Mouse (Mus musculus) adrenal gland, postnatal 14 days (tissue): ENCODE results near the gene Spaca4. TPM values are rescaled to one million over a fixed set of nuclear protein-coding genes. Genes with fewer than 3 reads are reported as not detected.

Experiments used
- DNase-seq: peaks from one replicate; pipeline ENCODE4 v3.0.0; 2021; ENCODE audit warnings: mixed read lengths
- total RNA-seq: library from RNA; stranded (reverse); gene quantifications from 2 replicates; pipeline ENCODE4 v1.2.3, GENCODE M21; 2021

Gene Spaca4
- total RNA-seq, 1 experiment from 2014 or later, result not detected

GRCm38 (mm10) chr7:45699523-45700141, 26.0 kb downstream of the Spaca4 start, which contains the start of gene Car11:
TSS of gene Car11 (plus strand) at chr7:45699843.
- DNase-seq, result no peak

DNA sequence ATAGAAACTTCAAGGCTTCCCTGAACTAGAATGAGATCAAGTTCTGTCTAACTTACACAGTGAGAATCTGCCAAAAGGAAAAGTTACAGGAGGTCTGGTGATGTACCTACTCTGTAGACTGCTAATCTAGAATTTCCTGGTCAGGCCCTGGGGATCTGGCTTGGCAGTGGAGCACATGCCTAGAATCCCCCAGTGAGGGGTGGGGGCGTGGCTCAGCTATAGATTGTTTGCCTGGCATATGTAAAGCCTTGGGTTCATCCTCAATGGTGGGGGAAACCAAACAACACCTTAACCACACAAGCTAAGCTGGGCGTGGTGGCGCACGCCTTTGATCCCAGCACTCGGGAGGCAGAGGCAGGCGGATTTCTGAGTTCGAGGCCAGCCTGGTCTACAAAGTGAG, 27.7 kb downstream of the Spaca4 start:
- no peak for DNase-seq

- no peak for DNase-seq
Measured at GRCm38 (mm10) chr7:45695098-45695497, 30.5 kb downstream of the Spaca4 start.

DNA sequence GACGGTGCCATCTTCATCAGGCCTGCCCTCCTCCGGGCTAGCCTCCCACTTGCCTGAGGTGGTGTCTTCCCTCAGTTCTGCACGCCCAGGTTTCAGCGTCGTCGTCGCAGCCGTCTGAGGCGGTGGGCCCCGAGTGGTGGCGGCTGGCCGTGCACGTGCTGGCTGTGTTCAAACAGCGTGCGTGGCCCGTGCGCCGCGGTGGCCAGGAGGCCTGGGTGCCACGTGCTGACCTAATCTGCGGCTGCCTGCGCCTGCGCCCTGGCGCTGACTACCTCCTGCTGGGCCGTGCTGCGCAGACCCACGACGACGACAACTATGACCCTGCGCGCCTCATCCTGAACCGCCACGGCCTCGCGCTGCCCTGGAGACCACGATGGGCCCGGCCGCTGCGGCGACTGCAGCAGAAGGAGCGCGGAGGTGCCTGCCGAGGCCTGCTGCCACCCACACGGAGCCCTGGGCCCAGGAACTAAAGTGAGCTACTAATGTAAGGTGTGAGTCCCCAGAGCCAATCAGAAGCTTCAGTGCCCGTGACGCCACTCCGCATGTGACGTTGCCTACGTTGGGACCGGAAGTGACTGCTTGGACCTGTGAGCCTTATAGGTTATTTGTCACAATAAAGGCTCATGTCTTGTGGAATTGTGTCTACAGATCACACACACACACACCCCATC, 31.6 kb downstream of the Spaca4 start, which contains the start of gene Sec1:
Gene Sec1 (minus strand): TSS at position 482 of the 671 bp plus-strand sequence.
- no peak for DNase-seq

- no peak for DNase-seq
Measured at GRCm38 (mm10) chr7:45692364-45692763, 33.2 kb downstream of the Spaca4 start.

- DNase-seq, result peak; percentile 43
Measured at GRCm38 (mm10) chr7:45689800-45690199, 35.8 kb downstream of the Spaca4 start.

DNA sequence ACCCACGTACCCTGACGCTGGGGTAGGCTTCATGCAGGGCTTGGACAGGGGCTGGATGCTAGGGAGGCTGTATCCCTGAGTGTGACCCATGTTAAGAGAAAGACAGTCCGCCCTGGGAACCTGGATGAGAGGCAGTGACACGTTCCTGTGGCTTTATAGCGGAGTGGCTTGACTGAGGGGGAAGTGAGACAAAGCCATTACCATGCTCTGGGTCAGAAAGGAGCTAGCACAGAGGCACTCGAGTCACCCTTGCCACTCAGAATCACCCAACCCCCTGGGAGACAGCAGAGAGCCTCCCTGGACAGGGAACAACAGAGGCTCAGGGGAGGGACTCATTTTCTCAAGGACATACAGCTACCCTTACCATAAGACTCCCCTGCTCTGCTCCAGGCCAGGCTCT, 36.5 kb downstream of the Spaca4 start:
- no peak for DNase-seq

GRCm38 (mm10) chr7:45686841-45687240, 38.8 kb downstream of the Spaca4 start:
- DNase-seq, result no peak

DNA sequence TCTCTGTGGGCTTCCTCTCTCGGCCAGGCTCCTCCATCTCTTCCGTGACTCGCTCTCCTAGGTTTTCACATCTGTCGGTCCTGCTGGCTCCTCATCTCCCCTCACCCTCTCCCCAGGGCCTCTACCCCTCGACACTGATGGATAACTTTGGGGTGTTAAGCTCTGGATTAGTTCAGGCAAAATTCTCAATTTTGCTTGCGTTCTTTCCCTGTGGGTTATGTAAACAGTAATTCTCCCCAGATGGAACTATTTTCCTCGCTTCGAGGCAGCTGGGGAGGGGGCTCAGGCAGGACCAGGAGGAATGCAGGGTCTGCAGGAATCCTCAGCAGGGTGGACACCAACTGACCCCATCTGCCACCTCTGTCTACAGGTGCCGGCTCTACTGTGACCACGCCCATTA, 39.8 kb downstream of the Spaca4 start:
- DNase-seq, result no peak

- no peak for DNase-seq
Measured at GRCm38 (mm10) chr7:45683396-45684050, 42.1 kb downstream of the Spaca4 start, which contains the start of gene Ntn5. TSS of gene Ntn5 (plus strand) at chr7:45684022.

DNA sequence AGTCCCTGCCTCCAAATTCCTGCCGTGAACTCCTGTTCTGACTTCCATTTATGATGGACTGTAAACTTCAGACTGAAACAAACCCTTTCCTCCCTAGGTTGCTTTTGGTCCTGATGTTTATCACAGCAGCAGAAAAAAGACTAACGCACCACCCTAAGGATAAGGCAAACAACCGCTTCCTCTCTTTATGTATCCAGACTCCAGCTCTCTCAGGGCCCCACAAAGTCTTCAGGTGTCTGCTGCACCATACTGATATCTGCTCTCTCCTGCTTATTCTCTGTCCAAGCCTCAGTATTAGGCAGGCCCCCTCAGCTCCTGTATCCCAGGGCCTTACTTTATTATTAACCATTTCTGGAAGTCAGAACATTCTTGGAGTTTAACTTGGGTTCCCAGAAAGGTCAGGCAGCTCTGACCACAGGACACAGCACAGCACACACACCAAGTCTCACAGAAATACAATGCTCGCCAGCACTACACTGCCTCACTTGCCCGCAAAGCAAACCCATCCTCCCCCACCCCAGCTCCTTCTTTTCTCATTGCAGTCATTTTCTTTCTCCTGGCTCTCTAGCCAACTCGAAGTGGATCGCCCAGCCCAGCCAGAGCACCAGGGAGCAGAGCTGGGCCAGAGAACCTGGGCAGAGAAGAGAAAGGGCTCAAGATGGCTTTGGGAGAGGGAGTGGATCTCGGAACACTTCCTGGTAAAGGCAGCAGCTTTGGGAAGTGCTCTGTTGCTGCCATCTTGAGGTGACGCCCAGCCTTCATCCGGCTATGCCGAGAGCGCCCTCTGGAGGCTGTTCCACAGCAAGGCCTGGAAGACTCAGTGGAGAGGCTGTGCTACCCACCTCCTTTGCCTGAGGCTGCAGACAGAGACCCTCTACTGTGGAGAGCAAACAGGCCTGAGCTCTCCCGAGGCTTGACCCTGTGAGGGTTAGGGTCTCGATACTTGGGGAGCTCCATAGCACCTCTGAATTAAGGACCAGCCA, 43.2 kb downstream of the Spaca4 start:
- DNase-seq, result peak; percentile 94

GRCm38 (mm10) chr7:45681046-45681736, 44.4 kb downstream of the Spaca4 start:
- DNase-seq, result no peak

- peak; percentile 80 for DNase-seq
Measured at GRCm38 (mm10) chr7:45679966-45680621, 45.5 kb downstream of the Spaca4 start.

GRCm38 (mm10) chr7:45678513-45678912, 47.1 kb downstream of the Spaca4 start:
- peak; percentile 72 for DNase-seq

DNA sequence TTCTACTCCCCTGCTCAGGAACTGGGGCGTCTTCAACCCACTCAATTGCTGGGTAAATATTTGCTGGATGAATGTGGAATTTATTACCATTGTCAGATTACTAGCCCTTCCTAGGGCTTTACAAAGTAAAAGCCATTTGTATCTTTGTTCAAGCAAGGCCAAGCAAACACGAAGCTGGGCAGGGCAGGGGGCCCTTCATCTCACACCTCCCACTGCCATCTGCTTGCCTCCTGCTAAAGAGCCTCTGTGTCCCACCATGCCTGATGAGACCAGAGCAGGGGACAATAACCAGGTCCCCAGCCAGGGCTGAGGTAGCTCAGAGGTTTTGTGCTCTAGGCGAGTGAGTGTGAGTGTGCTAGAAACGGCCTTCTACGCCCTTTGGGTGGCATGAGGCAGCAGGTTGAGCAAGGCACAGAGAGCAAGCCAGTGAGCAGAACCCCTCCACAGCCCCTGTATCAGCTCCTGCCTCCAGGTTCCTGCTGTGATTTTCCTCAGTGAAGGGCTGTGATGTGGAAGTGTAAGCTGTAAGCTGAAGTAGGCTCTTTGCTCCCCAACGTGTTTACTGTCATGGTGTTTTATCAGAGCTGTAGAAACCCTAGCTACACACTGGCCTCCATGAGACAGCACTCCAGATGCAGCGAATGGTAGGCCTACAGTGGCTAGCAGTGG, 47.9 kb downstream of the Spaca4 start:
- no peak for DNase-seq

Other genes starting within 250 kb of the Spaca4 start
- gene Tulp2, start 243.9 kb downstream of the Spaca4 start, total RNA-seq, result 0.49 and 1.1 TPM in 2 replicates
- gene Gm45808, start 239.0 kb downstream of the Spaca4 start, total RNA-seq, result 24.6 and 31.2 TPM in 2 replicates
- 46.8 and 54.1 TPM in 2 replicates for gene Dhdh, start 237.0 kb downstream of the Spaca4 start, total RNA-seq
- 199 and 204 TPM in 2 replicates for gene Nucb1, start 215.4 kb downstream of the Spaca4 start, total RNA-seq
- 37.3 and 55.7 TPM in 2 replicates for gene Ppp1r15a, start 199.5 kb downstream of the Spaca4 start, total RNA-seq
- gene Plekha4, start 199.5 kb downstream of the Spaca4 start, total RNA-seq, result 3.8 and 6.5 TPM in 2 replicates
- 0.67 and 1.2 TPM in 2 replicates for gene Hsd17b14, start 170.9 kb downstream of the Spaca4 start, total RNA-seq
- 149 and 151 TPM in 2 replicates for gene Bcat2, start 155.7 kb downstream of the Spaca4 start, total RNA-seq
- gene Fgf21, start 110.3 kb downstream of the Spaca4 start, total RNA-seq, result 0.37 TPM in 1 of 2 replicates, not detected in the other
- gene Fut1, start 108.5 kb downstream of the Spaca4 start, total RNA-seq, result 0.11 TPM in 1 of 2 replicates, not detected in the other
- 0.56 and 0.82 TPM in 2 replicates for gene Izumo1, start 104.0 kb downstream of the Spaca4 start, total RNA-seq
- 33.0 and 35.4 TPM in 2 replicates for gene Rasip1, start 98.3 kb downstream of the Spaca4 start, total RNA-seq
- gene Mamstr, start 85.8 kb downstream of the Spaca4 start, total RNA-seq, result 4.9 and 8.5 TPM in 2 replicates
- gene Fut2, start 59.4 kb downstream of the Spaca4 start, total RNA-seq, result 0.11 TPM in 1 of 2 replicates, not detected in the other
- 0.26 TPM in 1 of 2 replicates, not detected in the other for gene Ntn5, start 41.8 kb downstream of the Spaca4 start, total RNA-seq
- 0.22 and 0.41 TPM in 2 replicates for gene Sec1, start 31.4 kb downstream of the Spaca4 start, total RNA-seq
- gene Car11, start 26.0 kb downstream of the Spaca4 start, total RNA-seq, result 10.5 and 16.9 TPM in 2 replicates
- gene Dbp, start 20.7 kb downstream of the Spaca4 start, total RNA-seq, result 31.2 and 46.3 TPM in 2 replicates
- gene Rpl18, start 10.4 kb downstream of the Spaca4 start, total RNA-seq, result 927 and 1,052 TPM in 2 replicates
- 32.3 and 34.4 TPM in 2 replicates for gene Sphk2, start 7.8 kb downstream of the Spaca4 start, total RNA-seq
- 0.45 and 0.74 TPM in 2 replicates for gene Fam83e, start 4.6 kb downstream of the Spaca4 start, total RNA-seq
- gene Lmtk3, start 57.9 kb upstream of the Spaca4 start, total RNA-seq, result 7.5 and 9.9 TPM in 2 replicates
- 0.52 and 1.0 TPM in 2 replicates for gene Sult2b1, start 58.9 kb upstream of the Spaca4 start, total RNA-seq
- gene Cyth2, start 88.8 kb upstream of the Spaca4 start, total RNA-seq, result 97.5 and 114 TPM in 2 replicates
- 0.48 and 0.60 TPM in 2 replicates for gene Kcnj14, start 99.0 kb upstream of the Spaca4 start, total RNA-seq
- 28.0 and 29.9 TPM in 2 replicates for gene Grwd1, start 105.1 kb upstream of the Spaca4 start, total RNA-seq
- 123 and 135 TPM in 2 replicates for gene Kdelr1, start 147.0 kb upstream of the Spaca4 start, total RNA-seq
- gene Grin2d, start 152.6 kb upstream of the Spaca4 start, total RNA-seq, result 0.93 and 1.2 TPM in 2 replicates
- gene Syngr4, start 170.9 kb upstream of the Spaca4 start, total RNA-seq, result 0.59 TPM in 1 of 2 replicates, not detected in the other
- 80.0 and 80.8 TPM in 2 replicates for gene Tmem143, start 171.1 kb upstream of the Spaca4 start, total RNA-seq
- gene Emp3, start 195.6 kb upstream of the Spaca4 start, total RNA-seq, result 212 TPM in 2 replicates
- 9.7 and 11.0 TPM in 2 replicates for gene Ccdc114, start 198.3 kb upstream of the Spaca4 start, total RNA-seq